Mouse (Mus musculus): ENCODE data around the gene Fkbp11.

GRCm38 (mm10) chr15:98704312-98704711 is 23.7 kb downstream of the Fkbp11 start:
- TF ChIP-seq CTCF (IDR thresholded peaks at IDR 0.05 in 2 of 3, conservative IDR thresholded peaks at IDR 0.05 in 1 of 3; ENCODE audit: control insufficient read depth in 1 of 3, insufficient read depth in 1 of 3, low read depth in 2 of 3, low read length in 3 of 3, poor library complexity in 1 of 3, severe bottlenecking in 1 of 3) (no peak), POLR2A (IDR thresholded peaks at IDR 0.05; ENCODE audit: control insufficient read depth in 1 of 2, insufficient read depth in 1 of 2, low read depth in 1 of 2, low read length in 2 of 2, poor library complexity in 1 of 2) (no peak), BHLHE40 (IDR thresholded peaks at IDR 0.05; ENCODE audit: borderline replicate concordance, low read depth, low read length) (no peak), NRF1 (IDR thresholded peaks at IDR 0.05; ENCODE audit: insufficient read depth, low read depth, low read length, poor library complexity, severe bottlenecking) (no peak), CHD1 (IDR thresholded peaks at IDR 0.05; ENCODE audit: low read depth, low read length) (no peak)

All from MEL (cell line).